Mouse (Mus musculus) midbrain, postnatal 0 days (tissue): Measurements from ENCODE around the gene Daam1. TPM values are rescaled to one million over a fixed set of nuclear protein-coding genes. Genes with fewer than 3 reads are reported as not detected.
"Not testable (repeated sequence)": the region's sequence is repeated elsewhere in the genome, so short reads cannot be mapped to it uniquely, and the experiment has no call there.

Experiments
- ATAC-seq: fragments of 200-750 bp; cut with Nextera tagmentation; 2 replicates; pipeline ENCODE4 v1.8.0; 2017; ENCODE audit warnings: moderate number of reproducible peaks, mild to moderate bottlenecking, moderate TSS enrichment, moderate library complexity; ENCODE audit not compliant: low FRiP score
- DNase-seq: peaks from one replicate; pipeline ENCODE4 v3.0.0-alpha.2; 2015; ENCODE audit warnings: low spot score
- H3K27ac ChIP-seq: fragments of 300-500 bp; sonication (generic); 2 replicates; pipeline ENCODE4 v1.5.1; 2014; ENCODE audit warnings: low read depth, mild to moderate bottlenecking, low read length, mixed read lengths
- H3K27me3 ChIP-seq: fragments of 300-500 bp; sonication (generic); 2 replicates; pipeline ENCODE4 v1.6.1; 2014; ENCODE audit warnings: low read length, control low read depth, mixed read lengths; ENCODE audit not compliant: insufficient read depth
- H3K36me3 ChIP-seq: fragments of 300-500 bp; sonication (generic); 2 replicates; pipeline ENCODE4 v1.6.1; 2014; ENCODE audit warnings: low read length, control low read depth, mixed read lengths; ENCODE audit not compliant: insufficient read depth
- H3K4me1 ChIP-seq: fragments of 300-500 bp; sonication (generic); 2 replicates; pipeline ENCODE4 v1.6.1; 2014; ENCODE audit warnings: mild to moderate bottlenecking, control low read depth, antibody characterized with exemption, low read length, mixed read lengths; ENCODE audit not compliant: insufficient read depth
- H3K4me2 ChIP-seq: fragments of 300-500 bp; sonication (generic); 2 replicates; pipeline ENCODE4 v1.6.1; 2014; ENCODE audit warnings: low read depth, mild to moderate bottlenecking, low read length, mixed read lengths; ENCODE audit not compliant: poor library complexity, severe bottlenecking
- H3K4me3 ChIP-seq: fragments of 300-500 bp; sonication (generic); 2 replicates; pipeline ENCODE4 v1.5.1; 2014; ENCODE audit warnings: low read depth, mild to moderate bottlenecking, low read length, moderate library complexity
- H3K9ac ChIP-seq: fragments of 300-500 bp; sonication (generic); replicated peaks from 2 replicates; pipeline ENCODE4 v1.6.1; 2014; ENCODE audit warnings: mild to moderate bottlenecking, low read length, moderate library complexity, mixed read lengths; ENCODE audit not compliant: poor library complexity, severe bottlenecking
- H3K9me3 ChIP-seq: fragments of 300-500 bp; sonication (generic); 2 replicates; pipeline ENCODE4 v1.6.1; 2016; ENCODE audit warnings: low read length, control low read depth
- CTCF ChIP-seq: IDR thresholded peaks from 2 replicates; pipeline ENCODE4 v1.5.1; 2016; ENCODE audit warnings: antibody characterized with exemption, mild to moderate bottlenecking
- WGBS: fragments of 180-500 bp; shearing (Covaris S2); extraction: QIAGEN DNeasy Blood & Tissue Kit; methylation state at CpG from one replicate; pipeline ENCODE4 v1.1.7; 2014; 5-methylcytosine and 5-hydroxymethylcytosine counted together
- polyA plus RNA-seq: library from polyadenylated mRNA; unstranded; fragments of >200 nt; fragmentation: Nextera tagmentation; extraction: Ambion mirVana; gene quantifications from 2 replicates; pipeline ENCODE4 v1.2.1, GENCODE M21; 2015
- total RNA-seq: library from RNA; depleted of rRNA; stranded (reverse); fragments of >200 nt; gene quantifications from 2 replicates; pipeline ENCODE4 v1.2.3, GENCODE M21; 2014

Gene Daam1
- total and polyA plus RNA-seq, 2 experiments from 2014 or later = 27.3 to 86.0 TPM

- 80% methylated on average over 2 of the region's 2 CpGs for WGBS
- TF ChIP-seq CTCF = no peak
- no peak for ATAC-seq
- DNase-seq = no peak
- Histone ChIP-seq H3K4me2 (no peak overlapping the region), H3K4me3 (no peak overlapping the region), H3K36me3 (no peaks in the 10 kb centered on the region; the same call in 1 of the 2 replicates), H3K4me1 (peaks cover 1% of the 10 kb centered on the region; the same call in 1 of the 2 replicates), H3K27me3 (no peaks in the 10 kb centered on the region), H3K9ac (no peak overlapping the region), H3K27ac (no peak overlapping the region), H3K9me3 (no peaks in the 10 kb centered on the region)
These were observed 11.7 kb downstream of the Daam1 start for GRCm38 (mm10) chr12:71842588-71842987.

GRCm38 (mm10) chr12:71845486-71845885 is 14.6 kb downstream of the Daam1 start:
- Histone ChIP-seq H3K4me1 (no peaks in the 10 kb centered on the region; the same call in 1 of the 2 replicates), H3K9me3 (no peaks in the 10 kb centered on the region), H3K9ac (no peak overlapping the region), H3K4me2 (no peak overlapping the region), H3K27me3 (no peaks in the 10 kb centered on the region), H3K4me3 (no peak overlapping the region), H3K27ac (no peak overlapping the region), H3K36me3 (no peaks in the 10 kb centered on the region; the same call in 1 of the 2 replicates)
- no peak for TF ChIP-seq CTCF
- 85% methylated on average over 5 of the region's 5 CpGs for WGBS
- no peak for ATAC-seq
- no peak for DNase-seq

GRCm38 (mm10) chr12:71846416-71846815 is 15.5 kb downstream of the Daam1 start:
- H3K27me3 ChIP-seq, H3K4me1 ChIP-seq, H3K4me3 ChIP-seq, DNase-seq, H3K9me3 ChIP-seq, H3K27ac ChIP-seq, H3K9ac ChIP-seq, ATAC-seq, H3K4me2 ChIP-seq, H3K36me3 ChIP-seq: not testable (repeated sequence)
- WGBS = 98% methylated on average over 4 of the region's 4 CpGs

GRCm38 (mm10) chr12:71847024-71847423 is 16.1 kb downstream of the Daam1 start:
- H3K9ac ChIP-seq, DNase-seq, H3K4me3 ChIP-seq, H3K9me3 ChIP-seq, H3K27me3 ChIP-seq, ATAC-seq, H3K4me1 ChIP-seq, H3K27ac ChIP-seq, H3K36me3 ChIP-seq, H3K4me2 ChIP-seq: not testable (repeated sequence)
- 92% methylated on average over 6 of the region's 6 CpGs for WGBS

- Histone ChIP-seq H3K27me3 (no peaks in the 10 kb centered on the region), H3K27ac (no peak overlapping the region), H3K9ac (no peak overlapping the region), H3K4me2 (no peak overlapping the region), H3K4me1 (no peaks in the 10 kb centered on the region), H3K36me3 (no peaks in the 10 kb centered on the region; the same call in 1 of the 2 replicates), H3K4me3 (no peak overlapping the region), H3K9me3 (no peaks in the 10 kb centered on the region)
- no peak for DNase-seq
- ATAC-seq = no peak
- TF ChIP-seq CTCF = no peak
- 71% methylated on average over 5 of the region's 5 CpGs for WGBS
These were observed 16.7 kb downstream of the Daam1 start for GRCm38 (mm10) chr12:71847617-71848016.

- ATAC-seq = no peak
- no peak overlapping the region for H3K4me2 ChIP-seq
- WGBS = 79% methylated on average over 5 of the region's 5 CpGs
These were observed 17.3 kb downstream of the Daam1 start for GRCm38 (mm10) chr12:71848037-71848776.

More at GRCm38 (mm10) chr12:71848037-71848776, 17.3 kb downstream of the Daam1 start:
- no peak overlapping the region for H3K4me3 ChIP-seq
- no peaks in the 10 kb centered on the region for H3K9me3 ChIP-seq
- DNase-seq = no peak
- no peaks in the 10 kb centered on the region for H3K27me3 ChIP-seq
- no peak overlapping the region for H3K9ac ChIP-seq
- no peaks in the 10 kb centered on the region; the same call in 1 of the 2 replicates for H3K36me3 ChIP-seq
- H3K4me1 ChIP-seq = no peaks in the 10 kb centered on the region
- TF ChIP-seq CTCF = no peak
- H3K27ac ChIP-seq = no peak overlapping the region
